Comparison of ENCODE assay signal across 8 mouse cellular contexts in genomic region chr9:46230450-46230975, GRCm38 (mm10). TPM values are rescaled to one million over a fixed set of nuclear protein-coding genes. Genes with fewer than 3 reads are reported as not detected.
DNase-seq lines count a peak whose midpoint lies in the region; ATAC-seq and TF ChIP-seq lines count a peak whose summit lies in the region.
"Had no signal": no experiment of that assay in that cellular context is flagged by ENCODE, and none has a peak within 500 bp of the region (broad histone marks: within the 10 kb centered on the region; RNA-seq: fewer than 3 reads in every experiment).

No protein-coding gene starts in this region.

- no peaks in the 10 kb centered on the region for H3K9me3 ChIP-seq in lung, embryonic 15.5 days
- H3K9me3 ChIP-seq in forebrain, embryonic 11.5 days (ENCODE audit: control insufficient read depth, low read length) = no peaks in the 10 kb centered on the region
- H3K9me3 ChIP-seq in limb, embryonic 12.5 days = no peaks in the 10 kb centered on the region

- TF ChIP-seq CTCF in small intestine, adult 2 months (IDR thresholded peaks at IDR 0.05; ENCODE audit: extremely low read depth, insufficient read length, insufficient replicate concordance, low read depth, low read length) = no peak

- WGBS in lung, embryonic 15.5 days = 11% methylated on average over 13 of the region's 13 CpGs
- WGBS in forebrain, embryonic 11.5 days = 17% methylated on average over 13 of the region's 13 CpGs
- WGBS in limb, embryonic 12.5 days = 7% methylated on average over 13 of the region's 13 CpGs
- 14% methylated on average over 13 of the region's 13 CpGs for WGBS in small intestine, adult 2 months

- H3K4me3 ChIP-seq in lung, embryonic 15.5 days = peak overlapping the region; percentile 46
- H3K4me3 ChIP-seq in forebrain, embryonic 11.5 days (ENCODE audit: low read depth, low read length) = peak overlapping the region; percentile 22
- H3K4me3 ChIP-seq in limb, embryonic 12.5 days (replicated peaks) = peak overlapping the region; percentile 51
- peak overlapping the region; percentile 78 for H3K4me3 ChIP-seq in small intestine, adult 2 months (ENCODE audit: low read depth, low read length)

- ATAC-seq in lung, embryonic 15.5 days (ENCODE audit: borderline replicate concordance, extremely low read depth, low FRiP score, low TSS enrichment) = no peak
- peak; percentile 30; the same call in 1 of the 2 replicates for ATAC-seq in forebrain, embryonic 11.5 days (replicated peaks; ENCODE audit: low FRiP score)
- no peak for ATAC-seq in limb, embryonic 12.5 days (ENCODE audit: insufficient number of reproducible peaks, insufficient read depth, low FRiP score, low TSS enrichment, low read depth)

- peak overlapping the region; percentile 49 for H3K9ac ChIP-seq in lung, embryonic 15.5 days
- peak overlapping the region; percentile 45 for H3K9ac ChIP-seq in forebrain, embryonic 11.5 days (ENCODE audit: low read length)
- H3K9ac ChIP-seq in limb, embryonic 12.5 days (replicated peaks) = peak overlapping the region; percentile 60

- peak; percentile 11; the same call in 1 of the 2 replicates for TF ChIP-seq POLR2A in small intestine, adult 2 months (IDR thresholded peaks at IDR 0.05; ENCODE audit: low read depth, low read length)

- H3K4me1 ChIP-seq in lung, embryonic 15.5 days = peaks cover 13% of the 10 kb centered on the region
- peaks cover 5% of the 10 kb centered on the region; the same call in 1 of the 2 replicates for H3K4me1 ChIP-seq in forebrain, embryonic 11.5 days (replicated peaks; ENCODE audit: control insufficient read depth, insufficient read depth, low read length)
- H3K4me1 ChIP-seq in limb, embryonic 12.5 days (replicated peaks) = peaks cover 7% of the 10 kb centered on the region
- H3K4me1 ChIP-seq in small intestine, adult 2 months (ENCODE audit: control insufficient read depth, insufficient read depth, insufficient read length, low read length) = peaks cover 31% of the 10 kb centered on the region

- H3K27me3 ChIP-seq in lung, embryonic 15.5 days = no peaks in the 10 kb centered on the region
- no peaks in the 10 kb centered on the region for H3K27me3 ChIP-seq in forebrain, embryonic 11.5 days (ENCODE audit: control insufficient read depth, insufficient read depth, low read length)
- H3K27me3 ChIP-seq in limb, embryonic 12.5 days = peaks cover 13% of the 10 kb centered on the region; the same call in 1 of the 2 replicates
- no peaks in the 10 kb centered on the region for H3K27me3 ChIP-seq in small intestine, adult 2 months (ENCODE audit: control insufficient read depth, insufficient read depth, low read length)

- H3K27ac ChIP-seq in lung, embryonic 15.5 days = no peak overlapping the region
- H3K27ac ChIP-seq in forebrain, embryonic 11.5 days (ENCODE audit: low read depth, low read length) = no peak overlapping the region
- 0 out of 2 replicates have a peak overlapping the region, but pooled peaks have one; percentile 12 for H3K27ac ChIP-seq in limb, embryonic 12.5 days
- peak overlapping the region; percentile 99 for H3K27ac ChIP-seq in small intestine, adult 2 months (ENCODE audit: insufficient read depth, low read depth, low read length)

- H3K4me2 ChIP-seq in lung, embryonic 15.5 days = peak overlapping the region; percentile 87
- H3K4me2 ChIP-seq in forebrain, embryonic 11.5 days (ENCODE audit: low read depth, low read length, severe bottlenecking) = peak overlapping the region; percentile 49
- H3K4me2 ChIP-seq in limb, embryonic 12.5 days = peak overlapping the region; percentile 82

- no peak for DNase-seq in lung, adult 18-20 months
- DNase-seq in forebrain, embryonic 11.5 days (ENCODE audit: low spot score) = no peak
- no peak for DNase-seq in adrenal gland, adult 8-10 months
- no peak for DNase-seq in layer of hippocampus, postnatal 36 days

- no peaks in the 10 kb centered on the region for H3K36me3 ChIP-seq in lung, embryonic 15.5 days
- no peaks in the 10 kb centered on the region for H3K36me3 ChIP-seq in forebrain, embryonic 11.5 days (ENCODE audit: control insufficient read depth, insufficient read depth, low read length)
- no peaks in the 10 kb centered on the region for H3K36me3 ChIP-seq in limb, embryonic 12.5 days
- H3K36me3 ChIP-seq in small intestine, adult 2 months (ENCODE audit: control insufficient read depth, insufficient read depth, low read length) = peaks cover 22% of the 10 kb centered on the region

RNA-seq across cellular contexts. Expression of gene Apoa1, which starts 2.1 kb away (rescaled TPM):
- polyA plus RNA-seq in lung, embryonic 15.5 days (2015; fragmentation: Nextera tagmentation; extraction: Ambion mirVana) = 6.6 and 29.8 TPM in 2 replicates
- 0.98 and 1.1 TPM in 2 replicates for polyA plus RNA-seq in forebrain, embryonic 11.5 days (2014; fragmentation: Nextera tagmentation; extraction: Ambion mirVana)
- 2.5 and 3.2 TPM in 2 replicates for polyA plus RNA-seq in limb, embryonic 12.5 days (2016; fragmentation: Nextera tagmentation; extraction: Ambion mirVana)
- 3,178 and 15,923 TPM in 2 replicates for polyA plus RNA-seq in small intestine, adult 2 months (2012; rRNA removed)
- 1 to 10 TPM in 3 of 4 experiments, not detected in 1; 1.2 to 3.5 (median 1.5) TPM for total RNA-seq in adrenal gland, adult 8-10 months (2022)
- total RNA-seq in layer of hippocampus, postnatal 36 days (2021) = not detected

RNA-seq across cellular contexts. Expression of gene Apoc3, which starts 4.9 kb away (rescaled TPM):
- not detected in 2 replicates for polyA plus RNA-seq in lung, embryonic 15.5 days (2015; fragmentation: Nextera tagmentation; extraction: Ambion mirVana)
- not detected in 2 replicates for polyA plus RNA-seq in forebrain, embryonic 11.5 days (2014; fragmentation: Nextera tagmentation; extraction: Ambion mirVana)
- polyA plus RNA-seq in limb, embryonic 12.5 days (2016; fragmentation: Nextera tagmentation; extraction: Ambion mirVana) = not detected in 2 replicates
- polyA plus RNA-seq in small intestine, adult 2 months (2012; rRNA removed) = 1,107 and 4,906 TPM in 2 replicates
- total RNA-seq in adrenal gland, adult 8-10 months (2022) = 1 to 10 TPM in 3 of 4 experiments, not detected in 1; 1.5 to 4.7 (median 4.2) TPM
- total RNA-seq in layer of hippocampus, postnatal 36 days (2021) = 1 to 10 TPM in 1 of 2 experiments, not detected in 1; 1.4 TPM

RNA-seq across cellular contexts. Expression of gene Apoa4, which starts 10.0 kb away (rescaled TPM):
- 0.31 TPM in 1 of 2 replicates, not detected in the other for polyA plus RNA-seq in lung, embryonic 15.5 days (2015; fragmentation: Nextera tagmentation; extraction: Ambion mirVana)
- polyA plus RNA-seq in forebrain, embryonic 11.5 days (2014; fragmentation: Nextera tagmentation; extraction: Ambion mirVana) = not detected in 2 replicates
- polyA plus RNA-seq in limb, embryonic 12.5 days (2016; fragmentation: Nextera tagmentation; extraction: Ambion mirVana) = not detected in 2 replicates
- 2,388 and 5,196 TPM in 2 replicates for polyA plus RNA-seq in small intestine, adult 2 months (2012; rRNA removed)
- under 1 TPM in 1 of 4 experiments, not detected in 3; 0.16 TPM for total RNA-seq in adrenal gland, adult 8-10 months (2022)
- total RNA-seq in layer of hippocampus, postnatal 36 days (2021) = not detected
- total RNA-seq: left cerebral cortex, adult 8-10 months had no signal

RNA-seq across cellular contexts. Expression of gene Apoa5, which starts 37.9 kb away (rescaled TPM):
- polyA plus RNA-seq in lung, embryonic 15.5 days (2015; fragmentation: Nextera tagmentation; extraction: Ambion mirVana) = not detected in 2 replicates
- polyA plus RNA-seq in forebrain, embryonic 11.5 days (2014; fragmentation: Nextera tagmentation; extraction: Ambion mirVana) = not detected in 2 replicates
- polyA plus RNA-seq in limb, embryonic 12.5 days (2016; fragmentation: Nextera tagmentation; extraction: Ambion mirVana) = 0.09 TPM in 1 of 2 replicates, not detected in the other
- 0.88 and 1.1 TPM in 2 replicates for polyA plus RNA-seq in small intestine, adult 2 months (2012; rRNA removed)
- total RNA-seq in adrenal gland, adult 8-10 months (2022) = under 1 TPM in 2 of 4 experiments, not detected in 2; 0.10 to 0.41 TPM
- total RNA-seq in layer of hippocampus, postnatal 36 days (2021) = not detected
- total RNA-seq: left cerebral cortex, adult 8-10 months had no signal

RNA-seq across cellular contexts. Expression of gene Zpr1, which starts 42.4 kb away (rescaled TPM):
- polyA plus RNA-seq in lung, embryonic 15.5 days (2015; fragmentation: Nextera tagmentation; extraction: Ambion mirVana) = 51.0 and 53.8 TPM in 2 replicates
- polyA plus RNA-seq in forebrain, embryonic 11.5 days (2014; fragmentation: Nextera tagmentation; extraction: Ambion mirVana) = 58.6 and 61.4 TPM in 2 replicates
- 55.9 and 56.2 TPM in 2 replicates for polyA plus RNA-seq in limb, embryonic 12.5 days (2016; fragmentation: Nextera tagmentation; extraction: Ambion mirVana)
- 6.4 and 11.2 TPM in 2 replicates for polyA plus RNA-seq in small intestine, adult 2 months (2012; rRNA removed)
- total RNA-seq in adrenal gland, adult 8-10 months (2022) = 10 to 100 TPM; 42.2 to 44.5 (median 42.9) TPM
- total RNA-seq in layer of hippocampus, postnatal 36 days (2021) = 10 to 100 TPM; 37.9 to 40.6 TPM

Comparison
In these comparisons a context has a peak if more than half of its experiments do, and no peak if none do; other contexts are left out.
1. H3K27ac ChIP-seq: peak in limb, embryonic 12.5 days (single experiment) and small intestine, adult 2 months (single experiment); none in lung, embryonic 15.5 days (single experiment) and forebrain, embryonic 11.5 days (single experiment).
2. H3K4me3 ChIP-seq: peak in every context shown above with its lines; median percentile 78 in small intestine, adult 2 months; 51 in limb, embryonic 12.5 days; 46 in lung, embryonic 15.5 days; 22 in forebrain, embryonic 11.5 days.
3. RNA of gene Apoa1, which starts 2.1 kb away (polyA plus RNA-seq): 3,178 to 15,923 TPM in small intestine, adult 2 months; 6.6 to 29.8 TPM in lung, embryonic 15.5 days, 2.5 to 3.2 TPM in limb, embryonic 12.5 days and 0.98 to 1.1 TPM in forebrain, embryonic 11.5 days; every median in the first group is over 100 times any median in the second.
4. RNA of gene Apoc3, which starts 4.9 kb away (polyA plus RNA-seq): 1,107 to 4,906 TPM in small intestine, adult 2 months; not detected in lung, embryonic 15.5 days, not detected in forebrain, embryonic 11.5 days and not detected in limb, embryonic 12.5 days; every median in the first group is over 100 times any median in the second.
5. RNA of gene Apoa4, which starts 10.0 kb away (polyA plus RNA-seq): 2,388 to 5,196 TPM in small intestine, adult 2 months; 0.31 TPM in lung, embryonic 15.5 days, not detected in forebrain, embryonic 11.5 days and not detected in limb, embryonic 12.5 days; every median in the first group is over 1,000 times any median in the second.
6. Peak in every context shown above with its lines, with median percentiles within 50 percentile points of each other: H3K4me2 ChIP-seq and H3K9ac ChIP-seq.